Mouse (Mus musculus): Measurements from ENCODE around the gene Sfi1.
"Not testable (repeated sequence)": the region's sequence is repeated elsewhere in the genome, so short reads cannot be mapped to it uniquely, and the experiment has no call there.

Gene Sfi1

GRCm38 (mm10) chr11:3149471-3149870, 43.8 kb downstream of the Sfi1 start:
- in situ Hi-C loops (cut with MboI, MseI): not testable (repeated sequence)

GRCm38 (mm10) chr11:3146806-3147205, 46.5 kb downstream of the Sfi1 start:
- in situ Hi-C loops (cut with MboI, MseI): not testable (repeated sequence)

- in situ Hi-C loops (cut with MboI, MseI): not testable (repeated sequence)
These were observed 47.7 kb downstream of the Sfi1 start for GRCm38 (mm10) chr11:3145359-3146165.

- in situ Hi-C loops (cut with MboI, MseI): not testable (repeated sequence)
These were observed 49.3 kb downstream of the Sfi1 start for GRCm38 (mm10) chr11:3143984-3144383.

GRCm38 (mm10) chr11:3142413-3142812, 50.9 kb downstream of the Sfi1 start:
- in situ Hi-C loops (cut with MboI, MseI): not testable (repeated sequence)

- in situ Hi-C loops (cut with MboI, MseI): not testable (repeated sequence)
These were observed 52.2 kb downstream of the Sfi1 start for GRCm38 (mm10) chr11:3140967-3141535.

GRCm38 (mm10) chr11:3138323-3138722, 54.9 kb downstream of the Sfi1 start:
- in situ Hi-C loops (cut with MboI, MseI): not testable (repeated sequence)

- in situ Hi-C loops (cut with MboI, MseI): not testable (repeated sequence)
These were observed 56.0 kb downstream of the Sfi1 start for GRCm38 (mm10) chr11:3137279-3137678.

GRCm38 (mm10) chr11:3135956-3136355, 57.3 kb downstream of the Sfi1 start:
- in situ Hi-C loops (cut with MboI, MseI): not testable (repeated sequence)

- in situ Hi-C loops (cut with MboI, MseI): not testable (repeated sequence)
These were observed 57.9 kb downstream of the Sfi1 start for GRCm38 (mm10) chr11:3135391-3135790.

- in situ Hi-C loops (cut with MboI, MseI): not testable (repeated sequence)
These were observed 59.9 kb downstream of the Sfi1 start for GRCm38 (mm10) chr11:3133360-3133759.

GRCm38 (mm10) chr11:3132957-3133356, 60.3 kb downstream of the Sfi1 start:
- in situ Hi-C loops (cut with MboI, MseI): not testable (repeated sequence)

GRCm38 (mm10) chr11:3132001-3132400, 61.3 kb downstream of the Sfi1 start:
- in situ Hi-C loops (cut with MboI, MseI): not testable (repeated sequence)

- in situ Hi-C loops (cut with MboI, MseI): loop anchor here (5.0 kb wide), 2 partner anchors 48 to 53 kb away; no protein-coding TSS in a partner anchor
These were observed 63.4 kb downstream of the Sfi1 start for GRCm38 (mm10) chr11:3129852-3130251.

- in situ Hi-C loops (cut with MboI, MseI): loop anchor here (5.0 kb wide), 2 partner anchors 47 to 52 kb away; no protein-coding TSS in a partner anchor
These were observed 64.0 kb downstream of the Sfi1 start for GRCm38 (mm10) chr11:3129276-3129675.

- in situ Hi-C loops (cut with MboI, MseI): loop anchor here (5.0 kb wide), 2 partner anchors 45 to 50 kb away; no protein-coding TSS in a partner anchor
These were observed 65.9 kb downstream of the Sfi1 start for GRCm38 (mm10) chr11:3127303-3127795.

- in situ Hi-C loops (cut with MboI, MseI): loop anchor here (5.0 kb wide), 2 partner anchors 44 to 49 kb away; no protein-coding TSS in a partner anchor
These were observed 66.6 kb downstream of the Sfi1 start for GRCm38 (mm10) chr11:3126478-3127302.

- in situ Hi-C loops (cut with MboI, MseI): loop anchor here (5.0 kb wide), 2 partner anchors 44 to 49 kb away; no protein-coding TSS in a partner anchor
These were observed 67.3 kb downstream of the Sfi1 start for GRCm38 (mm10) chr11:3125922-3126321.

- in situ Hi-C loops (cut with MboI, MseI): loop anchor here (5.0 to 25.0 kb wide), 4 partner anchors 43 to 537 kb away; no protein-coding TSS in a partner anchor
These were observed 68.1 kb downstream of the Sfi1 start for GRCm38 (mm10) chr11:3124932-3125810.

GRCm38 (mm10) chr11:3114403-3114802, 78.9 kb downstream of the Sfi1 start:
- in situ Hi-C loops (cut with MboI, MseI): loop anchor here in 1 of 2 experiments (5.0 to 25.0 kb wide), 2 partner anchors 83 to 548 kb away; no protein-coding TSS in a partner anchor
